Mouse (Mus musculus): ENCODE data around the gene Flt3l. TPM values are rescaled to one million over a fixed set of nuclear protein-coding genes. Genes with fewer than 3 reads are reported as not detected.
A peak's percentile ranks its signal among the peaks of the same experiment; 100 is the strongest.
"Not testable (repeated sequence)": the region's sequence is repeated elsewhere in the genome, so short reads cannot be mapped to it uniquely, and the experiment has no call there.

The Flt3l gene
- polyA plus RNA-seq, 1 experiment from 2014 or later: 2.5 TPM

GRCm38 (mm10) chr7:45110089-45110488 is 26.1 kb downstream of the Flt3l start:
- not testable (repeated sequence) for H3K36me3 ChIP-seq (ENCODE audit: control insufficient read depth, insufficient read depth, low read length); H3K4me3 ChIP-seq (ENCODE audit: low read depth, low read length)
- WGBS (ENCODE audit: insufficient replicate concordance): 85% methylated on average over 4 of the region's 4 CpGs

DNA sequence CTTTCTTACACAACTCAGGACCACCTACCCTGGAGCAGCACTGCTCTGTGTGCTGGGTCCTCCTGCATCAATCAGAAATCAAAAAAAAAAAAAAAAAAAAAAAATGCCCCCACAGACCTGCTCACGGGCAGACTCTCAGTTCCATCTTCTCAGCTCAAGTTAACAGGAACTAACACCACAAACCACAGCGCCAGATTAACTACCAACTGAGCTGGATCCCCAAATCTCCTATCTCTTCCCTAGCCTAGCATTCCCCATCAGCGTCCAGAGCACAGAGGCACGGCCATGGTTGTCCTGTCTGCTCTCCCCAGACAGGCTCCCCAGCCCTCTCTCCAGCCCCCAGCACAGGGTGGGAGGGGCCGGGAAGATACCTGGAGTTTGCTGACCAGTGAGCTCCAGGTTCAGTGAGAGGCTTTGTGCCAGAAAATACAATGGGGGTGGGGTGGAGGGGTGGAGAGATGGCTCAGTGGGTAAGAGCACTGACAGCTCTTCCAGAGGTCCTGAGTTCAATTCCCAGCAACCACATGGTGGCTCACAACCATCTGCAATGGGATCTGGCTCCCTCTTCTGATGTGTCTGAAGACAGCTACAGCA is 29.1 kb downstream of the Flt3l start:
- no peak for ATAC-seq (replicated peaks; ENCODE audit: insufficient number of reproducible peaks, low FRiP score, low TSS enrichment)

More at GRCm38 (mm10) chr7:45110089-45110488, 26.1 kb downstream of the Flt3l start:
- not testable (repeated sequence) for H3K4me1 ChIP-seq (ENCODE audit: control insufficient read depth, insufficient read depth, low read length); H3K9ac ChIP-seq (ENCODE audit: low read depth, low read length); H3K27ac ChIP-seq (ENCODE audit: low read depth, low read length); H3K4me2 ChIP-seq; H3K9me3 ChIP-seq (replicated peaks; ENCODE audit: control insufficient read depth, low read length); H3K27me3 ChIP-seq (ENCODE audit: control insufficient read depth, insufficient read depth, low read length); ATAC-seq (replicated peaks; ENCODE audit: insufficient number of reproducible peaks, low FRiP score, low TSS enrichment)

GRCm38 (mm10) chr7:45106441-45106840 is 29.8 kb downstream of the Flt3l start:
- Histone ChIP-seq H3K27ac (ENCODE audit: low read depth, low read length) (no peak overlapping the region), H3K9me3 (replicated peaks; ENCODE audit: control insufficient read depth, low read length) (no peaks in the 10 kb centered on the region), H3K27me3 (ENCODE audit: control insufficient read depth, insufficient read depth, low read length) (no peaks in the 10 kb centered on the region), H3K4me3 (ENCODE audit: low read depth, low read length) (no peak overlapping the region), H3K4me2 (no peak overlapping the region), H3K9ac (ENCODE audit: low read depth, low read length) (no peak overlapping the region), H3K4me1 (ENCODE audit: control insufficient read depth, insufficient read depth, low read length) (peaks cover 10% of the 10 kb centered on the region), H3K36me3 (ENCODE audit: control insufficient read depth, insufficient read depth, low read length) (no peaks in the 10 kb centered on the region)
- ATAC-seq (replicated peaks; ENCODE audit: insufficient number of reproducible peaks, low FRiP score, low TSS enrichment): no peak
- WGBS (ENCODE audit: insufficient replicate concordance): 56% methylated on average over 6 of the region's 6 CpGs

More for the DNA sequence above, 29.1 kb downstream of the Flt3l start:
- H3K27ac ChIP-seq (ENCODE audit: low read depth, low read length): no peak overlapping the region
- H3K4me3 ChIP-seq (ENCODE audit: low read depth, low read length): no peak overlapping the region
- no peak overlapping the region for H3K9ac ChIP-seq (ENCODE audit: low read depth, low read length)
- no peak overlapping the region for H3K4me2 ChIP-seq
- 46% methylated on average over 5 of the region's 5 CpGs for WGBS (ENCODE audit: insufficient replicate concordance)
- H3K27me3 ChIP-seq (ENCODE audit: control insufficient read depth, insufficient read depth, low read length): no peaks in the 10 kb centered on the region
- no peaks in the 10 kb centered on the region for H3K9me3 ChIP-seq (replicated peaks; ENCODE audit: control insufficient read depth, low read length)
- H3K4me1 ChIP-seq (ENCODE audit: control insufficient read depth, insufficient read depth, low read length): peaks cover 10% of the 10 kb centered on the region
- H3K36me3 ChIP-seq (ENCODE audit: control insufficient read depth, insufficient read depth, low read length): no peaks in the 10 kb centered on the region

DNA sequence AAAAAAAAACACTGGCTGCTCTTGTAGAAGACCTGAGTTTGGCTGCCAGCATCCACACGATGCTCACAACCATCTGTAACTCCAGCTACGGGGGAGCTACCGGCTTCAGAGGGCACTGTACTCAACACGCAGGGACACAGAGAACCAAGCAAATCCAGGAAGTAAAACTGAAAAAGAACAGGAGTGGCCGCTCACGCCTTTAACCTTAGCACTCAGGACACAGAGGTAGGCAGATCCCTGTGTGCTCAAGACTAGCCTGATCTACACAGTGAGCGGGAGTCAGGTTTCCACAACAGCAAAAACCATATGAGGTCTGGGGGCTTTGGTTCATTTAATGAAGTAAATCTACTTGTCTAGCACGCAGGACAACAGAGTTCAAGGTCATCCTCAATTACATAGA is 30.7 kb downstream of the Flt3l start:
- Histone ChIP-seq H3K36me3 (ENCODE audit: control insufficient read depth, insufficient read depth, low read length) (no peaks in the 10 kb centered on the region), H3K4me2 (no peak overlapping the region), H3K27me3 (ENCODE audit: control insufficient read depth, insufficient read depth, low read length) (no peaks in the 10 kb centered on the region), H3K9ac (ENCODE audit: low read depth, low read length) (no peak overlapping the region), H3K9me3 (replicated peaks; ENCODE audit: control insufficient read depth, low read length) (no peaks in the 10 kb centered on the region), H3K27ac (ENCODE audit: low read depth, low read length) (no peak overlapping the region), H3K4me3 (ENCODE audit: low read depth, low read length) (no peak overlapping the region), H3K4me1 (ENCODE audit: control insufficient read depth, insufficient read depth, low read length) (peaks cover 10% of the 10 kb centered on the region)
- 76% methylated on average over 8 of the region's 8 CpGs for WGBS (ENCODE audit: insufficient replicate concordance)
- no peak for ATAC-seq (replicated peaks; ENCODE audit: insufficient number of reproducible peaks, low FRiP score, low TSS enrichment)

GRCm38 (mm10) chr7:45104941-45105340 is 31.3 kb downstream of the Flt3l start:
- Histone ChIP-seq H3K4me3 (ENCODE audit: low read depth, low read length) (no peak overlapping the region), H3K9me3 (replicated peaks; ENCODE audit: control insufficient read depth, low read length) (no peaks in the 10 kb centered on the region), H3K36me3 (ENCODE audit: control insufficient read depth, insufficient read depth, low read length) (no peaks in the 10 kb centered on the region), H3K27me3 (ENCODE audit: control insufficient read depth, insufficient read depth, low read length) (no peaks in the 10 kb centered on the region), H3K27ac (ENCODE audit: low read depth, low read length) (no peak overlapping the region), H3K4me1 (ENCODE audit: control insufficient read depth, insufficient read depth, low read length) (peaks cover 10% of the 10 kb centered on the region), H3K9ac (ENCODE audit: low read depth, low read length) (no peak overlapping the region), H3K4me2 (no peak overlapping the region)
- ATAC-seq (replicated peaks; ENCODE audit: insufficient number of reproducible peaks, low FRiP score, low TSS enrichment): no peak
- 62% methylated on average over 5 of the region's 5 CpGs for WGBS (ENCODE audit: insufficient replicate concordance)

GRCm38 (mm10) chr7:45103652-45104180 is 32.5 kb downstream of the Flt3l start, which contains the start of gene Fcgrt:
Fcgrt (minus strand) TSS chr7:45103851.
- Histone ChIP-seq H3K4me3 (ENCODE audit: low read depth, low read length) (no peak within 1 kb of the TSS), H3K9me3 (replicated peaks; ENCODE audit: control insufficient read depth, low read length) (no peaks in the 10 kb centered on the region), H3K27ac (ENCODE audit: low read depth, low read length) (peak within 1 kb of the TSS; percentile 73), H3K4me1 (ENCODE audit: control insufficient read depth, insufficient read depth, low read length) (peaks cover 10% of the 10 kb centered on the region), H3K9ac (ENCODE audit: low read depth, low read length) (peak within 1 kb of the TSS; percentile 54), H3K27me3 (ENCODE audit: control insufficient read depth, insufficient read depth, low read length) (no peaks in the 10 kb centered on the region), H3K4me2 (peak within 1 kb of the TSS; percentile 36), H3K36me3 (ENCODE audit: control insufficient read depth, insufficient read depth, low read length) (no peaks in the 10 kb centered on the region)
- 48% methylated on average over 7 of the region's 7 CpGs for WGBS (ENCODE audit: insufficient replicate concordance)
- ATAC-seq (replicated peaks; ENCODE audit: insufficient number of reproducible peaks, low FRiP score, low TSS enrichment): peak; percentile 68

- peak overlapping the region; percentile 73 for H3K27ac ChIP-seq (ENCODE audit: low read depth, low read length)
- no peaks in the 10 kb centered on the region for H3K27me3 ChIP-seq (ENCODE audit: control insufficient read depth, insufficient read depth, low read length)
- peak overlapping the region; percentile 36 for H3K4me2 ChIP-seq
- WGBS (ENCODE audit: insufficient replicate concordance): 74% methylated on average over 9 of the region's 9 CpGs
- peaks cover 10% of the 10 kb centered on the region for H3K4me1 ChIP-seq (ENCODE audit: control insufficient read depth, insufficient read depth, low read length)
- H3K9ac ChIP-seq (ENCODE audit: low read depth, low read length): peak overlapping the region; percentile 54
- no peaks in the 10 kb centered on the region for H3K9me3 ChIP-seq (replicated peaks; ENCODE audit: control insufficient read depth, low read length)
- no peak overlapping the region for H3K4me3 ChIP-seq (ENCODE audit: low read depth, low read length)
- H3K36me3 ChIP-seq (ENCODE audit: control insufficient read depth, insufficient read depth, low read length): no peaks in the 10 kb centered on the region
- no peak for ATAC-seq (replicated peaks; ENCODE audit: insufficient number of reproducible peaks, low FRiP score, low TSS enrichment)
Observed at GRCm38 (mm10) chr7:45102940-45103585, 33.2 kb downstream of the Flt3l start.

GRCm38 (mm10) chr7:45102441-45102840 is 33.8 kb downstream of the Flt3l start:
- Histone ChIP-seq H3K9ac (ENCODE audit: low read depth, low read length) (no peak overlapping the region), H3K4me1 (ENCODE audit: control insufficient read depth, insufficient read depth, low read length) (peaks cover 10% of the 10 kb centered on the region), H3K36me3 (ENCODE audit: control insufficient read depth, insufficient read depth, low read length) (no peaks in the 10 kb centered on the region), H3K4me3 (ENCODE audit: low read depth, low read length) (no peak overlapping the region), H3K9me3 (replicated peaks; ENCODE audit: control insufficient read depth, low read length) (no peaks in the 10 kb centered on the region), H3K4me2 (no peak overlapping the region), H3K27me3 (ENCODE audit: control insufficient read depth, insufficient read depth, low read length) (no peaks in the 10 kb centered on the region), H3K27ac (ENCODE audit: low read depth, low read length) (no peak overlapping the region)
- ATAC-seq (replicated peaks; ENCODE audit: insufficient number of reproducible peaks, low FRiP score, low TSS enrichment): no peak
- 81% methylated on average over 11 of the region's 11 CpGs for WGBS (ENCODE audit: insufficient replicate concordance)

Measured in heart, embryonic 11.5 days (tissue).